Mouse (Mus musculus): ENCODE measurements around the gene Gtsf1l. TPM values are rescaled to one million over a fixed set of nuclear protein-coding genes. Genes with fewer than 3 reads are reported as not detected.
A peak's percentile ranks its signal among the peaks of the same experiment; 100 is the strongest.
"Not testable (repeated sequence)": the region's sequence is repeated elsewhere in the genome, so short reads cannot be mapped to it uniquely, and the experiment has no call there.

The Gtsf1l gene
- total RNA-seq, 2 experiments from 2014 or later, result not detected

DNA sequence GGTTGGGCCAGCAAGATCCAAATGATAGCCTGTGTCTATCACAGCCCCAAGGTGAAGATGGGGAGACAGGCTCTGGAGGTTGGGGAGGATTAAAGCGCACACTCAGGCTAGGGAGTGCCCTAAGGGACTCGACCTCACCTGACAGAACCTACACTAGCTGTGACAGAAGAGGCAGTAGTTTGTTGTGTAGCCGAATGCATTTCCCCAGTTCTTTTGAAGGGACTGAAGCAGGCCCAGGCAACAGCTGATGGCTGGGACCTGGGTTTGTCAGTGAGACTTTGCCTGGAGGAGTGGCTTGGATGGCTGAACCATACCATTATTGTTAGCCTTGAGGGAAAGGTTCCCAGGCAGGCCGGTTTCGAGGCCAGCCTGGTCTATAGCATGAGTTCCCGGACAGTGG is 2.6 kb downstream of the Gtsf1l start:
- no peak for DNase-seq

DNA sequence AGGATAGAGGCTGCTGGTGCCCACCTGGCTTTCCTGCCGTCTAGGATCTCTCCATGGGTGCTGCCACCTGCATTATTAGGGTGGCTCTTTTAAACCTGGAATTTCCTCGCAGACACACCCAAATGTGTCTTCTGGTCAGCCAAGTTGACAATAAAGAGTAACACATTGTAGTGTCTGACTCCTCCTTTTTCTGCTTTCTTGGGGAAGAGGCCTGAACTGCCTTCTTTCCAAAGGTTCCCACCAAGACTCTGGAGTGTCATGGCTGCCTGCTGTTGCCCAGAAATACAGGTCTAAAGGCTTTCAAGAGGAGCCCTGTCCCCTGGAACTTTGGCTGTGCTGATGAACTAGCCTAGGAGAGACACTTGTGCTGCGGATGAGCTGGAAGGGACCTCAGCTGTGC is 3.1 kb downstream of the Gtsf1l start:
- DNase-seq, result no peak

- DNase-seq, result no peak
These were observed 5.1 kb downstream of the Gtsf1l start for GRCm38 (mm10) chr2:163082591-163082990.

GRCm38 (mm10) chr2:163079041-163079440 is 8.6 kb downstream of the Gtsf1l start:
- DNase-seq, result no peak

- DNase-seq, result no peak
These were observed 12.4 kb downstream of the Gtsf1l start for GRCm38 (mm10) chr2:163075234-163075633.

GRCm38 (mm10) chr2:163074808-163075207 is 12.8 kb downstream of the Gtsf1l start:
- DNase-seq, result no peak

DNA sequence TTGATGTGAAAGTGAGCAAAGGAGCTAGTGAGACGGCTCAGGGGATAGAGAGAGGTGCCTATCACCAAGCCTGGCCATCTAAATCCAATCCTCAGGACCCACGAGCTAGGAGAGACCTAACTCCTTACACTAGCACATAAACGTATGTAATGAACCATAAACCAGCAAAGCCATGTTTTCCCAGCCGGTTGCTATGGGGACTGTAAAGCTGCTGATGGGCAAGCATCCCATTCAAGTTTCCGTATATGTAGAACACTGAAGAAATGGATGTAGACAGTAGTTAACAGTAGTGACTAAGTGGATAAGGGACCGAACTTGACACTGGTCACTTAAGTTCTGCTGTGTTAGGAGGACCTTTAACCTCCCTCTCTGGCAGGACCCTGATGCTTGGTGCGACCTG is 13.6 kb downstream of the Gtsf1l start:
- no peak for DNase-seq

GRCm38 (mm10) chr2:163073023-163073757 is 14.5 kb downstream of the Gtsf1l start:
- no peak for DNase-seq

- no peak for DNase-seq
These were observed 16.1 kb downstream of the Gtsf1l start for GRCm38 (mm10) chr2:163071590-163071989.

DNA sequence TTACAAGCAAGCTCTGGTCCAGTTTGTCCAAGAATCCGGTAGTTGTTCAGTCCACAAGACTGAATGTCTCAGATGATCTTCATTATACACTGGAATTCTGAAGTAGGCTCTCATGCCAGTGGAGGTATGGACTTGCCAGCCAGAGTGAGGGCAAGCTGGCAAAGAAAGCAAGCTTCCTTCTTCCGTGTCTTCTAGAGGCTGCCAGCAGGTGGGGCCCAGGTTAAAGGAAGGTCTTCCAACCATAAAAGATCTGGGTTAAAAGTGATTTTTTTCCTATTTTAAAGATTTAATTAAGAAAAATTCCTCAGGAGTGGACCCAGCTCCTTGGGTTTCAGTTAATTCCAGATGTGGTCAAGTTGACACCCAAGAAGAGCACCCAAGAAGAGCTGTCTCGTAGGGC is 17.4 kb downstream of the Gtsf1l start:
- DNase-seq, result no peak

- no peak for DNase-seq
These were observed 20.4 kb downstream of the Gtsf1l start for GRCm38 (mm10) chr2:163067233-163067632.

DNA sequence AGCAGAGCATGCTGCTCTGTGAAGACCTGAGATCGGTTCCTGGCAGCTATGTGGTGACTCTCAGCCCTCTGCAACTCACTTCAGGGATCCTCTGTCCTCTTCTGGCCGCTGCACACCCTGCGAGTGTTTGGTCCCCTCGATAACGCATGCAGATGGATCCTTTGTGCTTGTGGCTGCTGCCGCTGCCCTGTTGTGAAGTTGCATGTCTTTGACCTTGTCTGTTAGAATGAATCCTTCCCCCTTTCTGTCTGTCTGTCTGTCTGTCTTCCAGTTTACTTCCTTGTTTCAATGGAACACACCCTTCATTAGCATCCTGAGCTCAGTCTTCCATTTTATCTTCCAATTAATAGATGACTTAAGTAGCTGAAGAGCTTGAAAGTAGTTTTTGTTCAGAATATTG is 21.3 kb downstream of the Gtsf1l start:
- no peak for DNase-seq

DNA sequence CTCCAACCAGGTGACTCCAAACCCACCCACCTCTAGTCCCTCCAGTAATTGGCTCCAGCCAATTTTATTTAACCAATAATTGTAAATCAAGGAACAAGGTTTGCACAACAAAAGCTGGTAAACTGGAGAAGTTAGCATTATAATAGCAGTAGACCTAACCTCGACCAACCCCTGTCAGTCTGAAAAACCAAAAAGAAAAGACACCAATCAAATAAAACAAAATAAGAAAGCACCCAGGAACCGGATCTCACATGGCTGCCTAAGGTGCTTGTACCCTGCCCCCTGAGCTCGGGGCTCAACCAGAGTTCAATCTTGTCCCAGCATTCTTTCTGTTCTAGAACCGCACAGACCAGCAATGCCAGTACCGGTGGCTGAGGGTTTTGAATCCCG is 25.5 kb downstream of the Gtsf1l start:
- no peak for DNase-seq

DNA sequence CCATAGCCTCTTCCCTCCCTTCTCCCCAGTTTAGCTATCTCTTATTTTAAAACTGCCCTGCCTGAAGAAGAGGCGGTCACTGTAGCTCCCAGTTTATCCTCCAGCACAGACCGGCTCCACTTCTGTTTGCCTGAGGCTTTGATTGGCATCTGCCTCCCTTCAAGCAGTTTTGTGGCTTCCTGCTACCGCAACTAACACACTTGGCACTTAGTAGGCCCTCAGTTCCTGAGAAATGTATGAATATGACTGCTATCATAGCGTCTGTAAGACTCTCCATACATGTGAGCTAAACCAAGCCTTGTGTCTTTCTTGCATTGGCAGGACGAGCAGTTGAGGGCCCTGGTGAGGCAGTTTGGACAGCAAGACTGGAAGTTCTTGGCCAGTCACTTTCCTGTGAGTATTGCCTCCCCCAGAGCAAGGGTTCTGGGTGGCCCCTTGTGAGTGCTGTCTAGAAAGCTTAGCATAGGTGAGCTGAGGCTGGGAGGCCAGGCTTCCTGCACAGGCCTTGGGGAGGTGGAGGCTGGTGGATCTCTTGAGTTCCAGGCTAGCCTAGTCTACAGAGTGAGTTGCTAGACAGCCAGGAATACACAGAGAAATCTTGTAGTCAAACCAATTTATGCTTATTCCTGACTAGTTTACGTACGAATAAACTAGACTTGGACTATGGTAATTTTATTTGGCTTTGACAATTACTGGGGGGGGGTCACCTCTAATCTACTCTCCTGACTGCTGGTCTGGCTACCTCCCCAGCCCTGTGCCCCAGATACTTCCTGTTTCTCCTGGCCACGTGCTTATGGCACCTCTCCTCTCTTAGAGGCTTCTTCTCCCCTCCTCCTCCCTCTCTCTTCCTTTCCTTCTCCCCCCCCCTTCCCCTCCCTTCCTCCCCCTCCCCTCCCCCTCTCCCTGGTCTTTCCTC is 26.2 kb downstream of the Gtsf1l start:
- DNase-seq, result no peak

GRCm38 (mm10) chr2:163060630-163061029 is 27.0 kb downstream of the Gtsf1l start:
- no peak for DNase-seq

- not testable (repeated sequence) for DNase-seq
These were observed 28.7 kb downstream of the Gtsf1l start for GRCm38 (mm10) chr2:163058981-163059380.

- DNase-seq, result no peak
These were observed 31.1 kb downstream of the Gtsf1l start for GRCm38 (mm10) chr2:163056584-163056983.

- no peak for DNase-seq
These were observed 31.9 kb downstream of the Gtsf1l start for GRCm38 (mm10) chr2:163055715-163056114.

DNA sequence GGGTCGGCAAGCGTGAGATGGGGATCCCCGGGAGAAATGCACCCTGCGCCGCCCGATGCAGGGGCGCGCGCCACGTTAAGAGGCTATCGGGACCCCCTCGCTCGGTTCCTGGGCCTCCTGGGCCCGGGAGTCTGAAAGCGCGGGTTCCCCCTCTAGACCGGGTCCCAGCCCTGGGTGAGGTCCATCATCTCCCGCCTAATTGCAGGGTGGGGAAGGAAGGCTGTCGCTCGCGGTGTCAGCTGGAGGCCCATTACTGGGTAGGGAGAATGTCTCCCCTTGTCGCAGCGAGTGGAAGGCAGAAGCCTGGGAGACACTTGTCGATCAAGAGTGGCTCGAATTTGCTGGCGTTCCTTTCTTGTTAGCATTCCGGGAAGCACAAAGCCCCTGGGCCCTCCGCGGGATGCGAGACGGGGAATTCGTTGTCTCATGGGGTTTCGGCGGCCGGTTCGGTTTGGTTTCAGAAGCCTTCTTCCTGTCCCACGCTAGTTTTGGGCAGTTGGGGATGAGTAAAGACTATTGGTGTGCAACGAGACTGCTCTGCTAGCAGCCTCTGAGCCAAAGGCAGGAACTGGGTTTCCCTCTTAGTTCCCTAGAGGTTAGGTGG is 32.7 kb downstream of the Gtsf1l start:
- DNase-seq, result peak; percentile 26

GRCm38 (mm10) chr2:163054335-163054840 is 33.3 kb downstream of the Gtsf1l start, which contains the start of gene Mybl2:
Gene Mybl2 (plus strand): TSS chr2:163054687.
- peak; percentile 95 for DNase-seq

DNA sequence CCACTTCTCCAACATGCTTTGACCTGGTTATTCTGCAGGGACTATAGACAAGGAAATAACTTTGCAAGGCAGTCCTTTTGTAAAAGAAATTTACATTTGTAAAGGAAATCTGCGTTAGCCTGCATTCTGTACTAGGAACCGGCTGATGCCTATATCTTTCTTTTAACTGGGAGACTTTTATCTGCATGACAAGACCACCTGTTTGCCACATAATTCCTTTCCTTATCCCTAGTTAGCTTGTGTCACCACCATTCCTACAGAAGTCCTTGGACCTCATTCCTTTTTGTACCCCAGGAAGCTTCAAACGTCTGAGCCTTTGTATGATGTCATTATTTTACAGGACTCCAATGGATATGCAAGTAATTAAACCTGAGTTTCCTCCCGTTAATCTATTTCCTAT is 34.8 kb downstream of the Gtsf1l start:
- no peak for DNase-seq

DNA sequence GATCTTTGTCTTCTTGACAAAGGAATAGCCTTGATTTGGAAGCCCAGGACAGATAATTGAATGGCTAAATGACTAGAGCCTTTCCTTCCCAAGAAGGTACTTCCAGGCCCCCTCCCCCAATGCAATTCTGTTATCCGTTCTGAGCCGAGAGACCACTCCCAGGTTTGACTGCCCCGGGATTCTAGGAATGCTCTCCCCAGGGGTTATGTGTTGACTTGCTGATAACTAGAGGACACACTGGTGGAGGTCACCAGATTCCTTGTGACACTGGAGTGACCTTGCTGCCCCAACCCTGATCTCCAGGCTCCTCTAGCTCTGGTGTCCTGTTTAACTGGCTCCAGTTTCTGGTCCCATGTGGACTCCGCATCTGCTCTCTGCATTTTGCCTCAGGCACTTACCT is 35.6 kb downstream of the Gtsf1l start:
- no peak for DNase-seq

GRCm38 (mm10) chr2:163051691-163052090 is 36.0 kb downstream of the Gtsf1l start:
- DNase-seq, result no peak
